Mouse (Mus musculus): ENCODE measurements around the gene Nova1.

Gene Nova1

DNA sequence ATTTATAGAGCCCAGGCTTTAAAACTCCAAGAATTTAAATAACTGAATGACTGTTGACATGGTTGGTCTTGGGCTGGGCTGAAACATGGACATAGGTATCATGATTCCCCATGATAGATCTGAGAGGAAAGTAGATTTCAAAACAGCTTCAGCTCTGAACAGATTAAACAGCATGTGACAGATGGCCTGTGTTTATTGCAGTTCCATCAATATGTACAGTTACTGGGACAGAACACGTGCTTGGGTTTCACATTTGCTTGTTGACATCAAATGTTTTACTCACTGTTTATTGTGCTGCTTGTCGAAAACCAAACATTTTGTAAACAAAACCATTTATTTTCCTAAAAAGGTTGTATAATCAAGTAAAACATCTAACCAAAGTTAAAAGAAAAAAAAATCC is 142.4 kb downstream of the Nova1 start:
- no peak for DNase-seq (ENCODE audit: low spot score)

DNA sequence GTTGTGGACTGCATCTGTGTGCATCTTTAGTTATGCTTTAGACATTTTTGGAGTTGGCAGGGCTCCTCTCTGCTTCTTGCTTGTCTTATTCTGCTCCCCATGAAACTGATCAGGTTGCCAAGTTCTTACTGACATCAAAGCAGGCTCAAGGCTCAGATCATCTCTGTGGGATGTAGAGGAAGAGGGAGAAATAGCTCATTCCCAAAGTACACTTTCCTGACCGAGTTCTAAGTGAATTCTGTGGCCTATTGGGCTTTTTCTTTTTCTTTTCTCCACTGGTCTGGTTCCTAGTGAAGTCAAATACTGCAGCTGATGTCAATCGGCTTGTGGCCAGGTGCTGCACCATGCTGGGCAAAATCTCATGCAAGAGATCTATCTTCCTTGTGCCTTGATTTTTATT is 152.0 kb downstream of the Nova1 start:
- DNase-seq (ENCODE audit: low spot score), result no peak

- DNase-seq (ENCODE audit: low spot score), result no peak
These were observed 172.6 kb downstream of the Nova1 start for GRCm38 (mm10) chr12:46646139-46646611.

GRCm38 (mm10) chr12:46645365-46645962 is 173.3 kb downstream of the Nova1 start:
- DNase-seq (ENCODE audit: low spot score), result no peak

Data from T-cell, adult 2 months (primary cell).